Mouse (Mus musculus): ENCODE data around the gene Gm9780. TPM values are rescaled to one million over a fixed set of nuclear protein-coding genes. Genes with fewer than 3 reads are reported as not detected.
"Not testable (repeated sequence)": the region's sequence is repeated elsewhere in the genome, so short reads cannot be mapped to it uniquely, and the experiment has no call there.

The Gm9780 gene
- polyA plus RNA-seq, 1 experiment from 2014 or later, result 63.5 TPM

GRCm38 (mm10) chr14:26047026-26047425, 4.5 kb upstream of the Gm9780 start:
- not testable (repeated sequence) for H3K36me3 ChIP-seq (ENCODE audit: insufficient read depth, low read length); H3K27me3 ChIP-seq (ENCODE audit: insufficient read depth, low read length); H3K4me3 ChIP-seq (replicated peaks; ENCODE audit: low read depth, low read length); ATAC-seq (replicated peaks; ENCODE audit: low FRiP score, low read depth); H3K4me2 ChIP-seq (ENCODE audit: low read length); H3K4me1 ChIP-seq (replicated peaks; ENCODE audit: insufficient read depth, low read length); DNase-seq (ENCODE audit: low spot score); H3K27ac ChIP-seq; H3K9ac ChIP-seq (ENCODE audit: low read depth, low read length); H3K9me3 ChIP-seq (replicated peaks; ENCODE audit: low read length)
- no CpG with 5 or more reads among the region's 8 CpGs for WGBS

- not testable (repeated sequence) for H3K36me3 ChIP-seq (ENCODE audit: insufficient read depth, low read length); H3K9me3 ChIP-seq (replicated peaks; ENCODE audit: low read length); H3K4me3 ChIP-seq (replicated peaks; ENCODE audit: low read depth, low read length); DNase-seq (ENCODE audit: low spot score); H3K4me2 ChIP-seq (ENCODE audit: low read length); H3K4me1 ChIP-seq (replicated peaks; ENCODE audit: insufficient read depth, low read length); H3K27me3 ChIP-seq (ENCODE audit: insufficient read depth, low read length); H3K27ac ChIP-seq; ATAC-seq (replicated peaks; ENCODE audit: low FRiP score, low read depth); H3K9ac ChIP-seq (ENCODE audit: low read depth, low read length)
- no CpG with 5 or more reads among the region's 5 CpGs for WGBS
Measured at GRCm38 (mm10) chr14:26045007-26045406, 2.5 kb upstream of the Gm9780 start.

GRCm38 (mm10) chr14:26035439-26035838, 7.1 kb downstream of the Gm9780 start:
- not testable (repeated sequence) for H3K9ac ChIP-seq (ENCODE audit: low read depth, low read length); H3K4me2 ChIP-seq (ENCODE audit: low read length); H3K9me3 ChIP-seq (replicated peaks; ENCODE audit: low read length); H3K36me3 ChIP-seq (ENCODE audit: insufficient read depth, low read length); H3K4me1 ChIP-seq (replicated peaks; ENCODE audit: insufficient read depth, low read length); H3K27me3 ChIP-seq (ENCODE audit: insufficient read depth, low read length); H3K4me3 ChIP-seq (replicated peaks; ENCODE audit: low read depth, low read length); H3K27ac ChIP-seq; ATAC-seq (replicated peaks; ENCODE audit: low FRiP score, low read depth); DNase-seq (ENCODE audit: low spot score)
- no CpG with 5 or more reads among the region's 6 CpGs for WGBS

- not testable (repeated sequence) for H3K9ac ChIP-seq (ENCODE audit: low read depth, low read length); H3K4me1 ChIP-seq (replicated peaks; ENCODE audit: insufficient read depth, low read length); H3K27ac ChIP-seq; H3K9me3 ChIP-seq (replicated peaks; ENCODE audit: low read length); ATAC-seq (replicated peaks; ENCODE audit: low FRiP score, low read depth); H3K27me3 ChIP-seq (ENCODE audit: insufficient read depth, low read length); H3K4me2 ChIP-seq (ENCODE audit: low read length); H3K4me3 ChIP-seq (replicated peaks; ENCODE audit: low read depth, low read length); DNase-seq (ENCODE audit: low spot score); H3K36me3 ChIP-seq (ENCODE audit: insufficient read depth, low read length)
- WGBS, result no CpG with 5 or more reads among the region's 3 CpGs
Measured at GRCm38 (mm10) chr14:26034364-26034763, 8.1 kb downstream of the Gm9780 start.

GRCm38 (mm10) chr14:26025653-26026052, 16.9 kb downstream of the Gm9780 start:
- H3K9ac ChIP-seq (ENCODE audit: low read depth, low read length); H3K36me3 ChIP-seq (ENCODE audit: insufficient read depth, low read length); H3K4me3 ChIP-seq (replicated peaks; ENCODE audit: low read depth, low read length); DNase-seq (ENCODE audit: low spot score); H3K27ac ChIP-seq; ATAC-seq (replicated peaks; ENCODE audit: low FRiP score, low read depth); H3K4me1 ChIP-seq (replicated peaks; ENCODE audit: insufficient read depth, low read length); H3K4me2 ChIP-seq (ENCODE audit: low read length); H3K9me3 ChIP-seq (replicated peaks; ENCODE audit: low read length); H3K27me3 ChIP-seq (ENCODE audit: insufficient read depth, low read length): not testable (repeated sequence)
- WGBS, result no CpG with 5 or more reads among the region's 12 CpGs

GRCm38 (mm10) chr14:26022831-26023230, 19.7 kb downstream of the Gm9780 start:
- ATAC-seq (replicated peaks; ENCODE audit: low FRiP score, low read depth); H3K27ac ChIP-seq; H3K36me3 ChIP-seq (ENCODE audit: insufficient read depth, low read length); H3K4me3 ChIP-seq (replicated peaks; ENCODE audit: low read depth, low read length); H3K9ac ChIP-seq (ENCODE audit: low read depth, low read length); H3K4me2 ChIP-seq (ENCODE audit: low read length); DNase-seq (ENCODE audit: low spot score); H3K9me3 ChIP-seq (replicated peaks; ENCODE audit: low read length); H3K27me3 ChIP-seq (ENCODE audit: insufficient read depth, low read length); H3K4me1 ChIP-seq (replicated peaks; ENCODE audit: insufficient read depth, low read length): not testable (repeated sequence)
- no CpG with 5 or more reads among the region's 6 CpGs for whole genome bisulfite sequencing

- not testable (repeated sequence) for H3K4me3 ChIP-seq (replicated peaks; ENCODE audit: low read depth, low read length); H3K9me3 ChIP-seq (replicated peaks; ENCODE audit: low read length); ATAC-seq (replicated peaks; ENCODE audit: low FRiP score, low read depth); H3K27me3 ChIP-seq (ENCODE audit: insufficient read depth, low read length); DNase-seq (ENCODE audit: low spot score); H3K9ac ChIP-seq (ENCODE audit: low read depth, low read length); H3K4me1 ChIP-seq (replicated peaks; ENCODE audit: insufficient read depth, low read length); H3K36me3 ChIP-seq (ENCODE audit: insufficient read depth, low read length); H3K27ac ChIP-seq; H3K4me2 ChIP-seq (ENCODE audit: low read length)
- no CpG with 5 or more reads among the region's 9 CpGs for WGBS
Measured at GRCm38 (mm10) chr14:26021555-26021954, 21.0 kb downstream of the Gm9780 start.

- not testable (repeated sequence) for H3K9ac ChIP-seq (ENCODE audit: low read depth, low read length); ATAC-seq (replicated peaks; ENCODE audit: low FRiP score, low read depth); H3K4me2 ChIP-seq (ENCODE audit: low read length); H3K27ac ChIP-seq; H3K4me1 ChIP-seq (replicated peaks; ENCODE audit: insufficient read depth, low read length); H3K9me3 ChIP-seq (replicated peaks; ENCODE audit: low read length); H3K4me3 ChIP-seq (replicated peaks; ENCODE audit: low read depth, low read length); DNase-seq (ENCODE audit: low spot score); H3K36me3 ChIP-seq (ENCODE audit: insufficient read depth, low read length); H3K27me3 ChIP-seq (ENCODE audit: insufficient read depth, low read length)
- WGBS, result no CpG with 5 or more reads among the region's 7 CpGs
Measured at GRCm38 (mm10) chr14:26016414-26016813, 26.1 kb downstream of the Gm9780 start.

- not testable (repeated sequence) for DNase-seq (ENCODE audit: low spot score); H3K27me3 ChIP-seq (ENCODE audit: insufficient read depth, low read length); H3K9me3 ChIP-seq (replicated peaks; ENCODE audit: low read length); H3K4me1 ChIP-seq (replicated peaks; ENCODE audit: insufficient read depth, low read length); H3K27ac ChIP-seq; H3K4me3 ChIP-seq (replicated peaks; ENCODE audit: low read depth, low read length); H3K4me2 ChIP-seq (ENCODE audit: low read length); H3K36me3 ChIP-seq (ENCODE audit: insufficient read depth, low read length); ATAC-seq (replicated peaks; ENCODE audit: low FRiP score, low read depth); H3K9ac ChIP-seq (ENCODE audit: low read depth, low read length)
- WGBS, result no CpG with 5 or more reads among the region's 2 CpGs
Measured at GRCm38 (mm10) chr14:26007462-26007861, 35.0 kb downstream of the Gm9780 start.

- not testable (repeated sequence) for H3K27ac ChIP-seq; ATAC-seq (replicated peaks; ENCODE audit: low FRiP score, low read depth); H3K27me3 ChIP-seq (ENCODE audit: insufficient read depth, low read length); H3K4me3 ChIP-seq (replicated peaks; ENCODE audit: low read depth, low read length); H3K4me1 ChIP-seq (replicated peaks; ENCODE audit: insufficient read depth, low read length); H3K9ac ChIP-seq (ENCODE audit: low read depth, low read length); H3K9me3 ChIP-seq (replicated peaks; ENCODE audit: low read length); H3K36me3 ChIP-seq (ENCODE audit: insufficient read depth, low read length); H3K4me2 ChIP-seq (ENCODE audit: low read length)
- 11% methylated on average over 4 of the region's 9 CpGs for WGBS
- DNase-seq (ENCODE audit: low spot score), result peak; percentile 0
Measured at GRCm38 (mm10) chr14:25981880-25982279, 60.6 kb downstream of the Gm9780 start.

All from kidney, postnatal 0 days (tissue).